Mouse (Mus musculus) layer of hippocampus, adult 2 months (tissue): ENCODE measurements around the gene Eps8l2. TPM values are rescaled to one million over a fixed set of nuclear protein-coding genes. Genes with fewer than 3 reads are reported as not detected.

Source experiments
- DNase-seq, 2 experiments: peaks; one replicate each; pipeline ENCODE4 v3.0.0; 2022; ENCODE audit warnings: low spot score in 2 of 2
- H3K27ac ChIP-seq: fragments of 200-600 bp; 2 replicates; pipeline ENCODE4 v1.8.1; 2022
- H3K4me3 ChIP-seq: fragments of 200-600 bp; 2 replicates; pipeline ENCODE4 v1.8.1; 2022; ENCODE audit warnings: mild to moderate bottlenecking
- CTCF ChIP-seq: fragments of 200-600 bp; conservative IDR thresholded peaks from 2 replicates; pipeline ENCODE4 v1.8.1; 2022; ENCODE audit warnings: antibody characterized with exemption, mild to moderate bottlenecking, moderate library complexity
- total RNA-seq, 2 experiments: library from RNA; stranded (reverse); gene quantifications; 2 replicates each; pipeline ENCODE4 v1.2.3; 2021

The Eps8l2 gene
- total RNA-seq, 2 experiments from 2014 or later = 4.9 to 5.1 TPM

DNA sequence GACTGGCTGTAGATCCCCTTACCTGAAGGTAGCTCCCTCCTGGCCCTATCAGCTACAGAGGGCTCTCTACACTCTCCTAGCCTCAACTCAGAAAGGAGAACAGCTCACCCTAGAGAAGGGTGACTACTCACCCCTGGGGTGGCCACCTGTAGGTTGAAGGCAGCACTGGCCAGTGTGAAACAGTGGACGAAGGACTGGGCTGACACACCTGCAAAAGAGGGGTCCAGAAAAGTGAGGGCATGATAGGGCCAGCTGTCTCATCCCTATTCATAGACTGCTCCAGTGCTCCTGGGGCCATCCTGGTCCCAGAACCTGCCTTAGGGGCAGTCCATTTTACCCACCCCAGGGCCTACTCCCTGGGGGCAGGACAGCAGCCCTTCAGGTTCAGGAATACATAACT lies 73.0 kb downstream of the Eps8l2 start:
- no peak overlapping the region for H3K27ac ChIP-seq
- no peak overlapping the region for H3K4me3 ChIP-seq
- DNase-seq = no peak
- TF ChIP-seq CTCF = no peak

Other genes with a start within 250 kb of the Eps8l2 start
- 1 to 10 TPM; 2.1 to 2.5 TPM for gene Sigirr, start 238.3 kb upstream of the Eps8l2 start, total RNA-seq
- not detected for gene Ano9, start 221.1 kb upstream of the Eps8l2 start, total RNA-seq
- 10 to 100 TPM; 50.8 to 64.4 TPM for gene Ptdss2, start 216.5 kb upstream of the Eps8l2 start, total RNA-seq
- gene Rnh1, start 166.0 kb upstream of the Eps8l2 start, total RNA-seq = 10 to 100 TPM; 40.6 to 42.3 TPM
- gene Hras, start 144.9 kb upstream of the Eps8l2 start, total RNA-seq = 100 to 1,000 TPM; 200 to 222 TPM
- gene Lrrc56, start 144.7 kb upstream of the Eps8l2 start, total RNA-seq = 1 to 10 TPM; 4.5 to 5.7 TPM
- not detected for gene Lmntd2, start 124.8 kb upstream of the Eps8l2 start, total RNA-seq
- gene Rassf7, start 123.0 kb upstream of the Eps8l2 start, total RNA-seq = 1 to 10 TPM in 1 of 2 experiments, under 1 TPM in 1; 0.98 to 1.2 TPM
- 10 to 100 TPM; 72.8 to 76.1 TPM for gene Phrf1, start 110.1 kb upstream of the Eps8l2 start, total RNA-seq
- gene Irf7, start 72.4 kb upstream of the Eps8l2 start, total RNA-seq = 1 to 10 TPM in 1 of 2 experiments, under 1 TPM in 1; 0.56 to 1.3 TPM
- not detected for gene Cdhr5, start 62.1 kb upstream of the Eps8l2 start, total RNA-seq
- not detected for gene Sct, start 59.7 kb upstream of the Eps8l2 start, total RNA-seq
- under 1 TPM; 0.20 to 0.23 TPM for gene Drd4, start 46.9 kb upstream of the Eps8l2 start, total RNA-seq
- 10 to 100 TPM; 74.1 to 77.0 TPM for gene Deaf1, start 11.2 kb upstream of the Eps8l2 start, total RNA-seq
- gene Tmem80, start 11.1 kb upstream of the Eps8l2 start, total RNA-seq = 10 to 100 TPM; 32.9 to 33.7 TPM
- 100 to 1,000 TPM; 111 to 114 TPM for gene Taldo1, start 53.3 kb downstream of the Eps8l2 start, total RNA-seq
- gene Gatd1, start 75.3 kb downstream of the Eps8l2 start, total RNA-seq = 10 to 100 TPM; 42.1 to 45.1 TPM
- gene Cend1, start 90.6 kb downstream of the Eps8l2 start, total RNA-seq = 100 to 1,000 TPM; 251 to 263 TPM
- gene Slc25a22, start 99.0 kb downstream of the Eps8l2 start, total RNA-seq = 100 to 1,000 TPM; 338 to 343 TPM
- gene Pidd1, start 105.1 kb downstream of the Eps8l2 start, total RNA-seq = 1 to 10 TPM; 1.1 to 1.7 TPM
- gene Rplp2, start 108.5 kb downstream of the Eps8l2 start, total RNA-seq = 100 to 1,000 TPM; 548 to 575 TPM
- 10 to 100 TPM; 25.1 to 28.3 TPM for gene Pnpla2, start 116.3 kb downstream of the Eps8l2 start, total RNA-seq
- 1 to 10 TPM; 4.1 to 6.7 TPM for gene Cracr2b, start 122.2 kb downstream of the Eps8l2 start, total RNA-seq
- 10 to 100 TPM; 23.4 to 25.1 TPM for gene Cd151, start 128.5 kb downstream of the Eps8l2 start, total RNA-seq
- gene Polr2l, start 136.3 kb downstream of the Eps8l2 start, total RNA-seq = 10 to 100 TPM; 38.7 TPM
- 10 to 100 TPM; 13.6 to 13.7 TPM for gene Tspan4, start 136.4 kb downstream of the Eps8l2 start, total RNA-seq
- gene Chid1, start 201.0 kb downstream of the Eps8l2 start, total RNA-seq = 10 to 100 TPM; 83.1 to 85.1 TPM
- 100 to 1,000 TPM; 226 to 243 TPM for gene Ap2a2, start 223.3 kb downstream of the Eps8l2 start, total RNA-seq